Mouse (Mus musculus) megakaryocyte, embryonic 14.5 days (primary cell): ENCODE measurements around the gene Rps16.

Source experiments
- FLI1 ChIP-seq: IDR thresholded peaks from 2 replicates; pipeline ENCODE4 v1.6.1; 2012; ENCODE audit warnings: low read length, inconsistent platforms, mixed read lengths
- GATA1 ChIP-seq: IDR thresholded peaks from 3 replicates; pipeline ENCODE4 v1.6.1; 2012; ENCODE audit warnings: mixed read lengths, low read length, inconsistent platforms, borderline replicate concordance

GRCm38 (mm10) chr7:28351676-28352191 lies 1.3 kb downstream of the Rps16 start:
- TF ChIP-seq GATA1, result no peak
- TF ChIP-seq FLI1, result no peak
